Mouse (Mus musculus) thymus, postnatal 0 days (tissue): ENCODE results near the gene Gm45837. TPM values are rescaled to one million over a fixed set of nuclear protein-coding genes. Genes with fewer than 3 reads are reported as not detected.

ENCODE experiments used
- DNase-seq: peaks from one replicate; pipeline ENCODE4 v3.0.0-alpha.2; 2015; ENCODE audit warnings: low spot score
- polyA plus RNA-seq: library from polyadenylated mRNA; unstranded; fragments of >200 nt; fragmentation: Nextera tagmentation; extraction: Ambion mirVana; gene quantifications from 2 replicates; pipeline ENCODE4 v1.2.1, GENCODE M21; 2015

The Gm45837 gene
- polyA plus RNA-seq, 1 experiment from 2014 or later, result not detected

DNA sequence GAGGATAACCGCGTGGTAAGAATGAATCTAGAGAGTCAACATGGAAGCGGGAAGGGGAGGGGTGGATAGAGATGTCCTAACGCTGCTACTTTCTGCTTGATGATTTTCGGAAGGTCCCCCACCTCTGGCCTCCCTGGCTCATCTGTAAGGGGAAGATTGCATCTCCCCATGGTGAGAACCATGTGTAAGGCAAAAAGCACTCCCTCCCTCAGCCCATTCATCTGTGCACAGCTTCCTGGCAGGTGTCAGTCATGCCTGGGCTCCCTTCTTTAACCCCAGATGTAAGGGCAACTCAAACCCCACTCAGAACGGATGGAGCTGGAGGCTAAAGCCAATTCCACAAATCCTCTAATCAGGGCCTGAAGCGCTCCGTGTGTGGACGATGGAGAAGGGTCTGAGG, 89.0 kb downstream of the Gm45837 start:
- DNase-seq, result peak; percentile 55

DNA sequence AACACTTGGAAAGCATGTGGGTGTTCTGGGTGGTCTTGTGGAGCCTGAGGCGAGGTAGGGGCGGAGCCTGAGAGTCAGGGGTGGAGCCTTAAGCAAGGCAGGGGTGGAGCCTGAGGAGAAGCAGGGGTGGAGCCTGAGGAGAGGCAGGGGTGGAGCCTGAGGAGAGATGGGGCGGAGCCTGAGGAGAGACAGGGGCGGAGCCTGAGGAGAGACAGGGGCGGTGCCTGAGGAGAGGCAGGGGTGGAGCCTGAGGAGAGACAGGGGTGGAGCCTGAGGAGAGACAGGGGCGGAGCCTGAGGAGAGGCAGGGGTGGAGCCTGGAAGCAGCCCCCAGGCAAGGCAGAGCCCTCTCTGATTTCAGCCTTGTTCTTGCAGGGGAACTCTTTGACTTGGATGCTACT, 90.5 kb downstream of the Gm45837 start:
- no peak for DNase-seq

- DNase-seq, result no peak
Observed at GRCm38 (mm10) chr7:101501675-101502074, 91.0 kb downstream of the Gm45837 start.

- DNase-seq, result peak; percentile 65
Observed at GRCm38 (mm10) chr7:101503351-101503750, 92.7 kb downstream of the Gm45837 start.

DNA sequence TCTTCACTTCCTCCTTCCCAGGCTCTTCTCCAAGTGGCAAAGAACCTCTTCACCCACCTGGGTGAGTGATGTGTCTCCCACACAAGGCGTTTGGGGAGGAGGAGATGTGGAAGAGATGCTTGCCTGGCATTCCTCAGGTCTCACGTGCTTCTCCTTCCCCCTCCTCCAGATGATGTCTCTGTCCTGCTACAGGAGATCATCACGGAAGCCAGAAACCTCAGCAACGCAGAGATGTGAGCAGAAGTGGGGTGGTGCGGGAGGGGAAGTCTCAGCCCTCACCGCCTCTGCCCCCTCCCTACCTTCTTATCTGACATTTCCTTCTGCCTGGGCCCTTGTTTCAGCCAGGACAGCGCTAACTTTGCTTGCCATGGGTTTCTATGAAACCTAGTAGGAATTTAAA, 93.1 kb downstream of the Gm45837 start:
- peak; percentile 31 for DNase-seq

DNA sequence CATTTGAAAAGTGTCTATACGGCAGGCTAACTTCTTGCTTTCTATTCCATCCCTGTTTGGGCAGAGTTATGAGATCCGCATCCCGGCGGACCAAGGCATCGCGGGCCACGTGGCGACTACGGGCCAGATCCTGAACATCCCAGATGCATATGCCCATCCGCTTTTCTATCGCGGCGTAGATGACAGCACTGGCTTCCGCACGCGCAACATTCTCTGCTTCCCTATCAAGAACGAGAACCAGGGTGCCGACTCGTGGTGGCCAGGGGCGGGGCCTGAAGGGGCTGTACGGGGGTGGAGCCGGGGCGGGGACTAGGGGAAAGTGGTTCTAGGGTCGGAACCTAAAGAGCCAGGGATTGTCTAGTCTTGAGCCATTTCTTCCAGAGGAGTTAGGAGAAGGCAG, 93.8 kb downstream of the Gm45837 start:
- peak; percentile 59 for DNase-seq

DNA sequence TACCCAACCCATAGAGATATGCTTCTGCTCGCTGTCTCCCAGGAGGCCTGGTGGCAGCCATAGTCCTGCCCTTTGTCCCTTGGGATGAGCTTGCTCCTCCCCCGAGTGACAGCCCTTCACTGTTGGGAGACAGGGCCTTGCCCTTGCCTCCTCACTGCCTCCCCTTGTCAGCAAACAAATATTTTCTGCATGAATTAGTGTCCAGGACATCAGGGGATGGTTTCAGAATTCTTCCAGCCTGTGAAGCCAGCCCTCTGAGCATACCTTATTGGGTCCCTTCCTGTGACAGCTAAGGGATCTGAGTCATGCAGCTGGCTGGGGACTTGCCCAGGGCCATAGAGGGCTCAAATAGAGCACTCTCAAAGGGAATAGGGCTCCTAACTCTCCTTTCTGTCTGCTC, 98.5 kb downstream of the Gm45837 start:
- DNase-seq, result no peak

GRCm38 (mm10) chr7:101513655-101514054, 103.0 kb downstream of the Gm45837 start:
- no peak for DNase-seq

GRCm38 (mm10) chr7:101514768-101515167, 104.1 kb downstream of the Gm45837 start:
- DNase-seq, result no peak

GRCm38 (mm10) chr7:101515295-101515694, 104.6 kb downstream of the Gm45837 start:
- no peak for DNase-seq

DNA sequence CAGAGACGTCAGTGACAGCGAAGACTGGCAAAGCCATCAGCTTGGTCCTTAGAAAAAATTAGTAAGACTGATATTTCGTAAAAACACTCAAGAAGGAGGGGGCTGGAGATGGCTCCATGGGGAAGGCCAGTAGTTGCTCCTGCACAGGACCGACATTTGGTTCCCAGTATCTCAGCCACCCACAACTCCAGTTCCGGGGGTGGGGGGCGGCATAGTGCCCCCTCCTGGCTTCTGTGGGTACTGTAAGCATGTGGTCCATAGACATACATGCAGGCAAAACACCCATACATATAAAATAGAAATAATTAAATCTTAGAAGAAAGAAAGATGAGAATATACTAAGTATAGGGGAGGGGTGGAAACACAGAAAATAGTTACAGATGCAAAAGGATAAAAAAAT, 105.8 kb downstream of the Gm45837 start:
- peak; percentile 21 for DNase-seq

DNA sequence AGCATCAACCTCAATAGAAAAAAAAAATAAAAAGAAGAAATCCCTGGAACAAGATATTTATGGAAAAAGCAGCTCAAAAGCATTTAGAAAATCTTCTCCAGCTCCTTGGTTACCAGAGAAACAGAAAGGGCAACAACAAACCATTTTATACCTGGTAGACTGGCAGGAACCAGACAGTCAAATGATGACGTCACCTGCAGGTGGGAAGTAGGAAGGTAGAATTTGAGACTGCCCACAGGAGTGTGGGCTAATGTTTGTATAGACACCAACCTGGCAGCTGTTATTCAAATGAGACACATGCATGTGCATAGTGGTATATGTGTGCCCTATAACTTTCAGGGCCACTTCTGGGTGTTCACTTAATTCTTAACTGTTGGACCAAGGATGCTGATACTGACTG, 111.0 kb downstream of the Gm45837 start:
- no peak for DNase-seq

GRCm38 (mm10) chr7:101523205-101523604, 112.5 kb downstream of the Gm45837 start:
- DNase-seq, result no peak

DNA sequence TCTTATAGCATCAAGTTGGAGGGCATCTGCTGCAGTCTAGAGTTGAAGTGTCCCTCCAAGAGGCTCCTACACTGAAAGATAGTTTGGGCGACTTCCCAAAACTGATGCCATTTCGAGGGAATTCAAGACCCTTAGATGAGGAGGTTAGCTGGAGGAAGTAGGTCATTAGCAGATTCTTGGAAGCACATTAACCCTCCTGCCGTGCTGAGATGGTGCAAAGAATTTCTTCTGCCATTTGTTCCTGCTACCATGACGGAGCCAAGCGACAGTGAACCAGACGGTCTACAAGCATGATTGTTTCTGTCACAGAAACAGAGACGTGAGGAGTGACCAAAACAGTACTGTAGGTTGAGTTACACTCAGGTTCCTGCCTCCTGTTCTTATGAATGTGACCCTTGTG, 115.8 kb downstream of the Gm45837 start:
- no peak for DNase-seq

GRCm38 (mm10) chr7:101534428-101534827, 123.7 kb downstream of the Gm45837 start:
- no peak for DNase-seq

- no peak for DNase-seq
Observed at GRCm38 (mm10) chr7:101535102-101535501, 124.4 kb downstream of the Gm45837 start.

- no peak for DNase-seq
Observed at GRCm38 (mm10) chr7:101535517-101535916, 124.8 kb downstream of the Gm45837 start.

DNA sequence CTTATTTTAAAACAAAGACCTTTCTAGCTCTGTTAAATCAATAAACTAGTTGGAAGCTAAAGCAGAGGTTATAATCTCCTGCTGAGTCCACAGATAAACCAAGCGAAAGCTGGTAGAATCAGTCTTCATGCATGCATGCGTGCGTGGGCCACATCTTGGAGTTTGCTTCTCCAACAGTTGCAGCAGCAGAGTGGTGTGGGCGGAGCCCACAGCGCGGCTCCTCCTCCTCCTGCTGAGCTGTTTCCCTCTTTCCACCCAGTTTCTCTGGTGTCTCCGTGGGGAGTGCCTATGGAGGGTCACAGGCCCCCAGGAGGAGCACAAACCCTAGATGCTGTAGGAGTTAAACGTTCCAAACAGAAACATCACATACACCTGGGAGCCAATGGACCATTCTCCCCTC, 126.9 kb downstream of the Gm45837 start:
- DNase-seq, result peak; percentile 13

- peak; percentile 58 for DNase-seq
Observed at GRCm38 (mm10) chr7:101538141-101538933, 127.7 kb downstream of the Gm45837 start.

DNA sequence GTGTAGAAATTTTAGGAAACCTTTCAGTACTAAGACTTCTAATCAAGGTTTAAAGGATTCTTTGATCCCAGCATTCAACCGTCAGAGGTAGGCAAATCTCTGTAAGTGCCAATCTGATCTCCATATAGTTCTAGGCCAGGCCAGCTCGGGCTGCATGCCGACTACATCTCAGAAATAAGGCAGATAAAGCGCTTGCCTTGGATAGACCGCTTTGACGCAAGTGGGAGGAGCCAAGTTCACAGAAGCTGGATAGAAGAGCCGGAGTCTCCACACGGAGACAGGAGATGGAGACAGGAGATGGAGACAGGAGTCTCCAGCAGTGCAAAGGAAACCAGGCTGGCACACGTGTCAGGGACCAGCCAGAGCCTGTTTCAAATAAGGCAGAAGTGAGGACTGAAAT, 129.1 kb downstream of the Gm45837 start:
- no peak for DNase-seq

DNA sequence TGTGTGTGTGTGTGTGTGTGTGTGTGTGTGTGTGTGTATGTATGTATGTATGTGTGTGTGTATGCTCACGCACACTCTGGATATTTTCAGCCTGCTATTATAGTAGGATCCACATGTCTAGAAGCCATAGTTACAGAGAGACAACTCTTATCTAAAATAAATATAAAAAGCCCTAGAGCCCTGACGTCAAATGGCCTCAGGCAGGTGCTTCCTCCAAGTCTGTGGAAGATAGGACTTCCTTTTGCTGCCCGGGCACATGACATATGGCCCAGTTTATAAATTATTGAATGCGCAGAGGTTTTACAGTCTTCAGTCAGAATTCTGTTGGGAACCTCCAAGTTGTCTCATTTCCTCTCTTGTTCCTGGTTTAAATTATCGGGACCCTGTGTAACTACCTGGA, 130.0 kb downstream of the Gm45837 start:
- peak; percentile 38 for DNase-seq

DNA sequence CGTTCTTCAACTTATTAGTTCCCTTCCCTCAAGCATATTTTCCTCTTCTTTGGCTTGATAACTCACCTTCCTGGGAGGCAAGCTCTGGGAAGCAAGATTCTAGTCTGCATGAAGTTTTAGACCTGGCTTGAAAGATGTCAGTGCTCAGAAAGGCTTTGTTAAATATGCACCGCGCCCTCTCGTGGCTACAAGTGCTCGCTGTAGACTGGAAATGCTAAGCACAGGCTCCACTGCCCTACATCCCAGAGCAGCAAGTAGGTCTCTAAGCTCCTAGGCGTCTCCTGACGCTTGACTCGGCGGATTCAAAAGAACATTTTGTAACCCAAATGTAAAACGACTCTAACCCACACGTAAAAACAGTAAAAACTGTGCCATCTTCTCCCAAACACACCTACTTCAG, 130.4 kb downstream of the Gm45837 start:
- peak; percentile 82 for DNase-seq

DNA sequence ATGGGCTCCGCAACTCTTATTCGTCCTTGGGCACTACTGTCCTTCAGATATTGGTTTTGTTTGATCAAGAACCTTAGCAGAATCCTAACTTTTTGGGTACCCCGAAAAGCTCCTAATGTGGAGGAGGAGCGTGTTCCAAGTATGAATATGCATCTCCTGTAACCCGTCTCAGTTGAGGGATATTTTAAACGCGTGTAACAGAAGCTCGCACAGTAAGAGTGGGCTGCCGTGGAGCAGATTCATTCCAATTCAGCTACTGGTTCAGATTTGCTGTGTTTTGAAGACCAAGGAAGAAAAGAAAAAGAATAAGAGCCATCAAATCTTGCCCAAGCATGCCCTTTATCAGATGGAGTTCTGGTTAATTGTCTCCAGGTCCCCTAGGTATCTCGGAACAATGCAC, 131.0 kb downstream of the Gm45837 start:
- DNase-seq, result no peak

- no peak for DNase-seq
Observed at GRCm38 (mm10) chr7:101547651-101548050, 137.0 kb downstream of the Gm45837 start.
